Mouse (Mus musculus) liver, embryonic 14.5 days (tissue): ENCODE measurements at regions not wholly inside any gene's neighbourhood (a gene's known extent, or its start where the extent isn't known, plus 50 kb on each side); places are given as distances from the start of the nearest gene placed in this dataset.

ENCODE experiments used
- CTCF ChIP-seq: IDR thresholded peaks from 2 replicates; pipeline ENCODE4 v1.5.1; 2016; ENCODE audit warnings: antibody characterized with exemption, low read depth, control low read depth
- EP300 ChIP-seq: IDR thresholded peaks from 2 replicates; pipeline ENCODE4 v1.6.1; 2016; ENCODE audit warnings: antibody characterized with exemption, low read depth

DNA sequence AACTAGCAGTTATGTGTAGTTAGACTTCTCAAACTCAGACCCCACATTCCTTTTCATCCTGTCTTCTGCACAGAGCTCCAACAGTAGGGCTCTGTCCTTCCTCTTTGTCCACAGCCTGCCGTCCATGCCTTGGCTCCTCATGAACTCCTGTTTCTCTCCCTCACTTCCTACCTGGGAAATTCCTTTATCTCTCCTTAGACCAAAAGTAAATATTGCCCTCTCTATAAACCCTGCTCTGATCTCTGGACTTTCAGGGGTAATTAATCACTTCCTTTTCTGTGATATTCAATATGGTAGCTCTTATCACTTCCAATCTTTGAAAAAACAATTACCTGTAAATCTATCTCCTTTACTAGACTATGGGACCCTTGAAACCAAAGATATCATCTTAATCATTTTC lies 576.1 kb downstream of the Nfib start:
- TF ChIP-seq CTCF (no peak), EP300 (no peak)
